Mouse (Mus musculus) myocyte (in vitro differentiated cells): ENCODE data around the gene Ly6g6e. TPM values are rescaled to one million over a fixed set of nuclear protein-coding genes. Genes with fewer than 3 reads are reported as not detected.

Experiments
- H3K27me3 ChIP-seq: one replicate; pipeline ENCODE4 v1.6.1; 2011; ENCODE audit not compliant: control insufficient read depth, insufficient read depth, insufficient read length
- H3K36me3 ChIP-seq: one replicate; pipeline ENCODE4 v1.6.1; 2011; ENCODE audit not compliant: control insufficient read depth, insufficient read depth
- H3K4me2 ChIP-seq: one replicate; pipeline ENCODE4 v1.6.1; 2011; ENCODE audit warnings: low read depth, control low read depth
- H3K4me3 ChIP-seq: one replicate; pipeline ENCODE4 v1.5.1; 2011; ENCODE audit warnings: mild to moderate bottlenecking, control low read depth, moderate library complexity
- H3K79me2 ChIP-seq: one replicate; pipeline ENCODE4 v1.6.1; 2011; ENCODE audit not compliant: control insufficient read depth, insufficient read depth
- H3ac ChIP-seq: one replicate; pipeline ENCODE4 v1.6.1; 2011; ENCODE audit not compliant: control insufficient read depth, insufficient read length
- CEBPB ChIP-seq: IDR thresholded peaks from 2 replicates; pipeline ENCODE4 v1.6.1; 2011; ENCODE audit warnings: mild to moderate bottlenecking, moderate library complexity; ENCODE audit not compliant: poor library complexity, insufficient read depth, severe bottlenecking
- E2F4 ChIP-seq: IDR thresholded peaks from one replicate; pipeline ENCODE4 v1.6.1; 2011; ENCODE audit warnings: mild to moderate bottlenecking, control low read depth, moderate library complexity; ENCODE audit not compliant: insufficient read depth
- MAX ChIP-seq: IDR thresholded peaks from one replicate; pipeline ENCODE4 v1.6.1; 2011; ENCODE audit warnings: low read depth, mild to moderate bottlenecking, control low read depth
- MYOD1 ChIP-seq, 3 experiments: IDR thresholded peaks; one replicate each; pipeline ENCODE4 v1.6.1; 2011; ENCODE audit warnings: control low read depth in 2 of 3, low read depth in 2 of 3, mild to moderate bottlenecking in 2 of 3, moderate library complexity in 1 of 3; ENCODE audit not compliant: insufficient read length in 2 of 3, control insufficient read depth in 1 of 3
- MYOG ChIP-seq, 3 experiments: IDR thresholded peaks; one replicate each; pipeline ENCODE4 v1.6.1; 2011; ENCODE audit warnings: control low read depth in 2 of 3, low read depth in 2 of 3, mild to moderate bottlenecking in 2 of 3; ENCODE audit not compliant: insufficient read length in 2 of 3, control insufficient read depth in 1 of 3, insufficient read depth in 1 of 3
- POLR2A ChIP-seq: IDR thresholded peaks from one replicate; pipeline ENCODE4 v1.6.1; 2011; ENCODE audit warnings: low read depth, mild to moderate bottlenecking, control low read depth, moderate library complexity; ENCODE audit not compliant: insufficient read length
- POLR2AphosphoS2 ChIP-seq: IDR thresholded peaks from one replicate; pipeline ENCODE4 v1.6.1; 2011; ENCODE audit warnings: low read depth, control low read depth; ENCODE audit not compliant: insufficient read length
- REST ChIP-seq: IDR thresholded peaks from one replicate; pipeline ENCODE4 v1.6.1; 2011; ENCODE audit warnings: mild to moderate bottlenecking, control low read depth, moderate library complexity; ENCODE audit not compliant: insufficient read depth, insufficient read length
- SRF ChIP-seq: IDR thresholded peaks from one replicate; pipeline ENCODE4 v1.6.1; 2011; ENCODE audit warnings: low read depth; ENCODE audit not compliant: control insufficient read depth, insufficient read length
- TCF12 ChIP-seq: IDR thresholded peaks from one replicate; pipeline ENCODE4 v1.6.1; 2011; ENCODE audit warnings: mild to moderate bottlenecking, control low read depth; ENCODE audit not compliant: poor library complexity, insufficient read depth, severe bottlenecking
- TCF3 ChIP-seq: IDR thresholded peaks from one replicate; pipeline ENCODE4 v1.6.1; 2011; ENCODE audit warnings: low read depth, control low read depth; ENCODE audit not compliant: insufficient read length
- USF1 ChIP-seq: IDR thresholded peaks from one replicate; pipeline ENCODE4 v1.6.1; 2011; ENCODE audit warnings: low read depth, mild to moderate bottlenecking, control low read depth, moderate library complexity
- polyA plus RNA-seq: library from polyadenylated mRNA; unstranded; fragments of >200 nt; fragmentation: generic; extraction: Trizol; gene quantifications from one replicate; pipeline ENCODE4 v1.2.1, GENCODE M21; 2012; ENCODE audit warnings: missing spikeins

The Ly6g6e gene
- polyA plus RNA-seq, 1 experiment, result not detected

GRCm38 (mm10) chr17:35074097-35074496, 2.6 kb upstream of the Ly6g6e start:
- no peak for TF ChIP-seq MAX
- no peak for TF ChIP-seq SRF
- TF ChIP-seq MYOG (IDR thresholded peaks at IDR 0.05; ENCODE audit: control insufficient read depth in 1 of 3, insufficient read depth in 1 of 3, insufficient read length in 2 of 3, low read depth in 2 of 3), result no peak
- no peak for TF ChIP-seq TCF12
- no peak for TF ChIP-seq POLR2A
- TF ChIP-seq POLR2AphosphoS2, result no peak
- TF ChIP-seq USF1, result no peak
- no peak for TF ChIP-seq REST
- TF ChIP-seq CEBPB, result no peak
- Histone ChIP-seq H3K4me3 (no peak overlapping the region), H3K4me2 (no peak overlapping the region), H3ac (no peak overlapping the region), H3K27me3 (peaks cover 9% of the 10 kb centered on the region), H3K36me3 (no peaks in the 10 kb centered on the region), H3K79me2 (no peaks in the 10 kb centered on the region)

GRCm38 (mm10) chr17:35077285-35077684, 583 bp downstream of the Ly6g6e start:
- H3K4me3 ChIP-seq, result no peak overlapping the region
- no peak overlapping the region for H3K4me2 ChIP-seq
- no peaks in the 10 kb centered on the region for H3K36me3 ChIP-seq
- H3K79me2 ChIP-seq, result no peaks in the 10 kb centered on the region
- H3ac ChIP-seq, result no peak overlapping the region
- peaks cover 9% of the 10 kb centered on the region for H3K27me3 ChIP-seq
- TF ChIP-seq MYOG (IDR thresholded peaks at IDR 0.05; ENCODE audit: control insufficient read depth in 1 of 3, insufficient read depth in 1 of 3, insufficient read length in 2 of 3, low read depth in 2 of 3) (no peak), TCF12 (no peak), MAX (no peak), USF1 (no peak), E2F4 (no peak), SRF (no peak), TCF3 (no peak), MYOD1 (IDR thresholded peaks at IDR 0.05; ENCODE audit: control insufficient read depth in 1 of 3, insufficient read length in 2 of 3, low read depth in 2 of 3) (no peak), REST (no peak), POLR2A (no peak), POLR2AphosphoS2 (no peak), CEBPB (no peak)

GRCm38 (mm10) chr17:35077786-35078233, 1.1 kb downstream of the Ly6g6e start, which contains the start of gene Ly6g6d:
TSS of gene Ly6g6d (minus strand) at chr17:35078065.
- H3K36me3 ChIP-seq, result no peaks in the 10 kb centered on the region
- no peaks in the 10 kb centered on the region for H3K79me2 ChIP-seq
- peaks cover 11% of the 10 kb centered on the region for H3K27me3 ChIP-seq
- no peak within 1 kb of the TSS for H3K4me2 ChIP-seq
- H3K4me3 ChIP-seq, result no peak within 1 kb of the TSS
- no peak within 1 kb of the TSS for H3ac ChIP-seq
- TF ChIP-seq CEBPB (no peak), TCF3 (no peak), USF1 (no peak), POLR2AphosphoS2 (no peak), POLR2A (no peak), SRF (no peak), MAX (no peak), REST (no peak), MYOD1 (IDR thresholded peaks at IDR 0.05; ENCODE audit: control insufficient read depth in 1 of 3, insufficient read length in 2 of 3, low read depth in 2 of 3) (no peak), TCF12 (no peak), MYOG (IDR thresholded peaks at IDR 0.05; ENCODE audit: control insufficient read depth in 1 of 3, insufficient read depth in 1 of 3, insufficient read length in 2 of 3, low read depth in 2 of 3) (no peak), E2F4 (no peak)

GRCm38 (mm10) chr17:35079778-35080177, 3.1 kb downstream of the Ly6g6e start:
- H3K4me2 ChIP-seq, result no peak overlapping the region
- no peak overlapping the region for H3ac ChIP-seq
- no peaks in the 10 kb centered on the region for H3K36me3 ChIP-seq
- H3K27me3 ChIP-seq, result peaks cover 20% of the 10 kb centered on the region
- H3K79me2 ChIP-seq, result no peaks in the 10 kb centered on the region
- no peak for TF ChIP-seq TCF12
- TF ChIP-seq MAX, result no peak
- TF ChIP-seq CEBPB, result no peak
- TF ChIP-seq POLR2A, result no peak
- H3K4me3 ChIP-seq, result no peak overlapping the region

GRCm38 (mm10) chr17:35080248-35080647, 3.5 kb downstream of the Ly6g6e start:
- no peak overlapping the region for H3K4me2 ChIP-seq
- peaks cover 20% of the 10 kb centered on the region for H3K27me3 ChIP-seq
- H3K4me3 ChIP-seq, result no peak overlapping the region
- TF ChIP-seq POLR2AphosphoS2 (no peak), SRF (no peak)
- no peak overlapping the region for H3ac ChIP-seq
- no peaks in the 10 kb centered on the region for H3K79me2 ChIP-seq
- no peaks in the 10 kb centered on the region for H3K36me3 ChIP-seq
